Mouse (Mus musculus) heart, postnatal 0 days (tissue): ENCODE measurements around the gene Evi5.

Experiments
- CTCF ChIP-seq: IDR thresholded peaks from 2 replicates; pipeline ENCODE4 v1.5.1; 2016; ENCODE audit warnings: antibody characterized with exemption, control low read depth, low read depth
- EP300 ChIP-seq: IDR thresholded peaks from 2 replicates; pipeline ENCODE4 v1.6.1; 2016; ENCODE audit warnings: antibody characterized with exemption, low read depth

GRCm38 (mm10) chr5:107829998-107830560, 44.8 kb downstream of the Evi5 start, which contains the start of gene Ube2d2b:
- no peak for TF ChIP-seq EP300
- no peak for TF ChIP-seq CTCF
